Mouse (Mus musculus) right cerebral cortex, adult 2 months (tissue): ENCODE results near the gene Flvcr2.

Experiments
- DNase-seq, 2 experiments: peaks; one replicate each; pipeline ENCODE4 v3.0.0; 2021 to 2022; ENCODE audit warnings: low spot score in 2 of 2

The Flvcr2 gene

DNA sequence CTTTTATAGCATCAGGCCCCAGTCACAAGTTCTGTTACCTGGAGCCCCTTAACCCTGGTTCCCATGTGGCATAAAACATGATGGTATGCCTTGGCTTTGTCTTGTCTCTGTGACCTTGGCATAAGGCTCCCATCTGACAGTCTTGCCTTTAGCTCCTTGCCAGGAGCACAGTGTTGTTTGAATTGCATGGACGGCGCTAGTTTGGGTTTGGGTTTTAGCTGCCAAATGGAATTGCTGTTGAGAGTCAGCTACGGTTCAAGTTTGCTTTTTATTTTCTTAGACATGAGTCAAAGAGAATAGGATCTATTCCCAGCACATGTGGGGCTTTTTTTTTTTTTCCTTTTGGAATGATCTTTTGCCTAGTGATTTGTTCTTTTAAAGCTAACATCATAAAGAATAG, 112.8 kb downstream of the Flvcr2 start:
- no peak for DNase-seq

DNA sequence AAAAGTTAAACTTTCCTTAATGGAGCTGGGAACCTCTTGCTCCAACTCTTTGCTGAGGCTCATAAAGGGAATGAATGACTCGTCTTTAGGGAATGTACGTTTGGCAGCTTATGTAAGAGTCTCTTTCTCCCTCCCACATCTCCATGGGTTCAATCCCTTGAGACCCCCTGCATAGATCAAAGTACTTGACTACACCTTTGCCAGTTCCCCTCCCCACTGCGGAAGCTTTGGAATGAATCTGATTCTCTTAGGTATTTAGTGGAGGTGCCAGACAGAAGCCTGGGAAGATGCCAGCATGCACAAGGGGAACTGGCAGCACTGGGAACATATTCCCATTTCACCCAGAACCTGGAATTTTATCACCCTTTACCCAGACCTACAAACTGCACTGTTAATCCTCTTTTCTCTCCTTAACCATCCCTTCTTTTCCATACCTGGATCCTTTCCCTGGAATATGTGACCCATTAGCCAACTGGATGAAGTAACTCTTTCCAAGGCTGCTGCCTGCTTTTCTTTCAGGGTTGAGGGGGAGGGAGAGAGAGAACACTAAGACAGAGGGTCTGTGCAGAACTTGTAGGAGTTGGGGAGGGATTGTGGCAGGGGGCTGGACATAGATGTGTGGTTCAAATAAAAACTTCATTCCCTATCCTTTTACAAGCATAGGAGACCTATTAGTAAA, 113.3 kb downstream of the Flvcr2 start:
- no peak for DNase-seq

GRCm38 (mm10) chr12:85862514-85862913, 116.2 kb downstream of the Flvcr2 start:
- DNase-seq: no peak
